Mouse (Mus musculus): ENCODE measurements around the gene Gm15517. TPM values are rescaled to one million over a fixed set of nuclear protein-coding genes. Genes with fewer than 3 reads are reported as not detected.
A peak's percentile ranks its signal among the peaks of the same experiment; 100 is the strongest.
"Not testable (repeated sequence)": the region's sequence is repeated elsewhere in the genome, so short reads cannot be mapped to it uniquely, and the experiment has no call there.

Gene Gm15517
- polyA plus RNA-seq, 1 experiment from 2014 or later = not detected

DNA sequence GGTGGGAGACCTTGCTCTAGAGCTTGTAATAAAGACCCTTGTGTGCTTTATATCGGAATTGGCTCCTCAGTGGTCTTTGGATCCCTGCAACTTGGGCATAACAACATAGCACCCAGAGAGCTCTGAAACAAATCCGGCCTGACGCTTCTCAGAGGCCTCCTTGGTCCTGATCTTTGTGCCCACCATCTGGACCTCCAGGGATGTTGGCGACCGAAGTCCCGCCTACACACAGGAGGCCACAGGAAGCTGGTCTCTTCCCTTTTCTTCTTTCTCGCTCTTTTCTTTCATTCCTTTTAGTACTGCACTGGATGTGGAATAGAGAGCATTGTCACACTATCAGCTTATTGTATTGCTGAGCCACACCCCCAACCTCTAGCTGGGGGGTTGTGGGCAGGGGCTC, 12.2 kb downstream of the Gm15517 start:
- H3K9me3 ChIP-seq (replicated peaks) = no peaks in the 10 kb centered on the region
- 57% methylated on average over 7 of the region's 7 CpGs for WGBS
- H3K4me3 ChIP-seq = no peak overlapping the region
- H3K36me3 ChIP-seq = no peaks in the 10 kb centered on the region
- H3K27me3 ChIP-seq = peaks cover 19% of the 10 kb centered on the region
- H3K4me2 ChIP-seq (replicated peaks) = no peak overlapping the region
- H3K27ac ChIP-seq = no peak overlapping the region
- H3K4me1 ChIP-seq = no peaks in the 10 kb centered on the region
- no peak for ATAC-seq (ENCODE audit: low FRiP score)
- H3K9ac ChIP-seq = no peak overlapping the region

GRCm38 (mm10) chr7:44274096-44274495, 12.8 kb downstream of the Gm15517 start:
- Histone ChIP-seq H3K36me3 (no peaks in the 10 kb centered on the region), H3K27ac (no peak overlapping the region), H3K4me1 (no peaks in the 10 kb centered on the region), H3K9me3 (replicated peaks) (no peaks in the 10 kb centered on the region), H3K4me3 (no peak overlapping the region), H3K9ac (no peak overlapping the region), H3K27me3 (peaks cover 18% of the 10 kb centered on the region), H3K4me2 (replicated peaks) (no peak overlapping the region)
- WGBS = 35% methylated on average over 11 of the region's 11 CpGs
- no peak for ATAC-seq (ENCODE audit: low FRiP score)

DNA sequence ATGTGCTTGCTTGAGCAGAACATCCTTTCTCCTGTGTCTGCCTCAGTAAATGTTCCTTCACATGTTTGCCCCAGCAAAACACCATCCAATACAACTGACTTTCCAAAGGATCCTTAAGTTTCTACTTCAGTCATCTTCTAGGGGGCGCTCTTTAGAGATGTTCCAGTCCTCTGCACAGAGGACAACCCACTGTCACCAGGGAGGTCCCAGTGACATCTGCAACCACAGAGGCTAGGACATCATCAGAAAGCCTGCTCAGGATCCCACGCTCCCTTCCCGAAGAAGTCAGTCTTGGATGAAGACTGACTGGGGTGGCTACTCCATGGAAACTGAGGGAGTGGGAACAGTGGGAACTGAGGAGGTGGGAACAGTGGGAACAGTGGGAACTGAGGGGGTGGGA, 14.3 kb downstream of the Gm15517 start:
- Histone ChIP-seq H3K4me2 (replicated peaks) (no peak overlapping the region), H3K4me3 (no peak overlapping the region), H3K4me1 (no peaks in the 10 kb centered on the region), H3K27ac (no peak overlapping the region), H3K9ac (no peak overlapping the region), H3K27me3 (peaks cover 18% of the 10 kb centered on the region), H3K9me3 (replicated peaks) (no peaks in the 10 kb centered on the region), H3K36me3 (no peaks in the 10 kb centered on the region)
- WGBS = 76% methylated on average over 3 of the region's 3 CpGs
- ATAC-seq (ENCODE audit: low FRiP score) = no peak

- no peaks in the 10 kb centered on the region for H3K4me1 ChIP-seq
- ATAC-seq (ENCODE audit: low FRiP score) = no peak
- H3K4me2 ChIP-seq (replicated peaks) = no peak overlapping the region
- H3K27me3 ChIP-seq = peaks cover 18% of the 10 kb centered on the region
- H3K4me3 ChIP-seq = no peak overlapping the region
- no peaks in the 10 kb centered on the region for H3K9me3 ChIP-seq (replicated peaks)
- H3K36me3 ChIP-seq = no peaks in the 10 kb centered on the region
- no peak overlapping the region for H3K27ac ChIP-seq
- no peak overlapping the region for H3K9ac ChIP-seq
- 66% methylated on average over 10 of the region's 10 CpGs for WGBS
Measured at GRCm38 (mm10) chr7:44276461-44277249, 15.4 kb downstream of the Gm15517 start.

GRCm38 (mm10) chr7:44277250-44277622, 16.0 kb downstream of the Gm15517 start:
- H3K4me2 ChIP-seq (replicated peaks) = no peak overlapping the region
- H3K27ac ChIP-seq = no peak overlapping the region
- peaks cover 18% of the 10 kb centered on the region for H3K27me3 ChIP-seq
- H3K4me1 ChIP-seq = no peaks in the 10 kb centered on the region
- H3K36me3 ChIP-seq = no peaks in the 10 kb centered on the region
- H3K9me3 ChIP-seq (replicated peaks) = no peaks in the 10 kb centered on the region
- no peak overlapping the region for H3K9ac ChIP-seq
- no peak for ATAC-seq (ENCODE audit: low FRiP score)
- H3K4me3 ChIP-seq = no peak overlapping the region
- WGBS = 49% methylated on average over 2 of the region's 2 CpGs

GRCm38 (mm10) chr7:44280959-44281358, 19.7 kb downstream of the Gm15517 start:
- Histone ChIP-seq H3K27ac (no peak overlapping the region), H3K4me1 (no peaks in the 10 kb centered on the region), H3K4me3 (no peak overlapping the region), H3K9ac (no peak overlapping the region), H3K36me3 (no peaks in the 10 kb centered on the region), H3K27me3 (peaks cover 2% of the 10 kb centered on the region), H3K4me2 (replicated peaks) (no peak overlapping the region), H3K9me3 (replicated peaks) (no peaks in the 10 kb centered on the region)
- WGBS = 57% methylated on average over 1 of the region's 1 CpGs
- ATAC-seq (ENCODE audit: low FRiP score) = no peak

GRCm38 (mm10) chr7:44281586-44281985, 20.3 kb downstream of the Gm15517 start:
- ATAC-seq (ENCODE audit: low FRiP score) = no peak
- H3K9me3 ChIP-seq (replicated peaks) = 0 out of 2 replicates have a peak, but pooled peaks cover under 1% of the 10 kb centered on the region
- no peak overlapping the region for H3K27ac ChIP-seq
- H3K4me3 ChIP-seq = no peak overlapping the region
- H3K27me3 ChIP-seq = no peaks in the 10 kb centered on the region
- no peak overlapping the region for H3K4me2 ChIP-seq (replicated peaks)
- WGBS = 78% methylated on average over 7 of the region's 7 CpGs
- no peaks in the 10 kb centered on the region for H3K36me3 ChIP-seq
- H3K4me1 ChIP-seq = no peaks in the 10 kb centered on the region
- H3K9ac ChIP-seq = no peak overlapping the region

- H3K36me3 ChIP-seq = no peaks in the 10 kb centered on the region
- H3K4me1 ChIP-seq = no peaks in the 10 kb centered on the region
- H3K27ac ChIP-seq = no peak overlapping the region
- H3K4me2 ChIP-seq (replicated peaks) = no peak overlapping the region
- 0 out of 2 replicates have a peak, but pooled peaks cover 5% of the 10 kb centered on the region for H3K9me3 ChIP-seq (replicated peaks)
- peaks cover 6% of the 10 kb centered on the region; the same call in 1 of the 2 replicates for H3K27me3 ChIP-seq
- no peak for ATAC-seq (ENCODE audit: low FRiP score)
- no peak overlapping the region for H3K9ac ChIP-seq
- WGBS = 73% methylated on average over 7 of the region's 7 CpGs
- no peak overlapping the region for H3K4me3 ChIP-seq
Measured at GRCm38 (mm10) chr7:44287760-44288159, 26.5 kb downstream of the Gm15517 start.

- Histone ChIP-seq H3K27ac (no peak overlapping the region), H3K4me1 (no peaks in the 10 kb centered on the region), H3K27me3 (peaks cover 6% of the 10 kb centered on the region; the same call in 1 of the 2 replicates), H3K4me2 (replicated peaks) (no peak overlapping the region), H3K4me3 (no peak overlapping the region), H3K9me3 (replicated peaks) (0 out of 2 replicates have a peak, but pooled peaks cover 5% of the 10 kb centered on the region), H3K9ac (no peak overlapping the region), H3K36me3 (no peaks in the 10 kb centered on the region)
- WGBS = 84% methylated on average over 4 of the region's 4 CpGs
- ATAC-seq (ENCODE audit: low FRiP score) = no peak
Measured at GRCm38 (mm10) chr7:44290986-44291385, 29.7 kb downstream of the Gm15517 start.

GRCm38 (mm10) chr7:44291418-44291817, 30.2 kb downstream of the Gm15517 start:
- WGBS = 56% methylated on average over 4 of the region's 4 CpGs

GRCm38 (mm10) chr7:44297501-44297900, 36.3 kb downstream of the Gm15517 start:
- not testable (repeated sequence) for H3K27ac ChIP-seq; H3K9me3 ChIP-seq (replicated peaks); H3K4me1 ChIP-seq; H3K9ac ChIP-seq; H3K27me3 ChIP-seq; H3K4me2 ChIP-seq (replicated peaks); H3K4me3 ChIP-seq; H3K36me3 ChIP-seq; ATAC-seq (ENCODE audit: low FRiP score)
- 73% methylated on average over 2 of the region's 2 CpGs for WGBS

More at GRCm38 (mm10) chr7:44291418-44291817, 30.2 kb downstream of the Gm15517 start:
- Histone ChIP-seq H3K4me2 (replicated peaks) (no peak overlapping the region), H3K27ac (no peak overlapping the region), H3K36me3 (no peaks in the 10 kb centered on the region), H3K4me1 (no peaks in the 10 kb centered on the region), H3K27me3 (peaks cover 6% of the 10 kb centered on the region; the same call in 1 of the 2 replicates), H3K9me3 (replicated peaks) (0 out of 2 replicates have a peak, but pooled peaks cover 5% of the 10 kb centered on the region), H3K4me3 (no peak overlapping the region), H3K9ac (no peak overlapping the region)
- ATAC-seq (ENCODE audit: low FRiP score) = no peak

GRCm38 (mm10) chr7:44303346-44304340, 42.4 kb downstream of the Gm15517 start:
- no peak for ATAC-seq (ENCODE audit: low FRiP score)
- WGBS = 87% methylated on average over 14 of the region's 14 CpGs
- H3K27ac ChIP-seq = peak overlapping the region; percentile 96

More at GRCm38 (mm10) chr7:44303346-44304340, 42.4 kb downstream of the Gm15517 start:
- peak overlapping the region; percentile 63 for H3K4me2 ChIP-seq (replicated peaks)
- peak overlapping the region; percentile 87 for H3K9ac ChIP-seq
- peak overlapping the region; percentile 55 for H3K4me3 ChIP-seq
- H3K36me3 ChIP-seq = no peaks in the 10 kb centered on the region
- no peaks in the 10 kb centered on the region for H3K9me3 ChIP-seq (replicated peaks)
- H3K4me1 ChIP-seq = peaks cover 13% of the 10 kb centered on the region
- peaks cover 12% of the 10 kb centered on the region; the same call in 1 of the 2 replicates for H3K27me3 ChIP-seq
